Mouse (Mus musculus): ENCODE results near the gene Hck. TPM values are rescaled to one million over a fixed set of nuclear protein-coding genes. Genes with fewer than 3 reads are reported as not detected.
A peak's percentile ranks its signal among the peaks of the same experiment; 100 is the strongest.

The Hck gene
- polyA plus RNA-seq, 2 experiments = 5.9 to 7.8 TPM

GRCm38 (mm10) chr2:153167136-153167535, 58.9 kb downstream of the Hck start:
- DNase-seq (ENCODE audit: low read depth in 3 of 3, low spot score in 3 of 3) (no peak), ATAC-seq (ENCODE audit: insufficient read depth) (no peak)
- Histone ChIP-seq H3K36me3 (replicated peaks; ENCODE audit: control insufficient read depth, insufficient read depth, low read depth) (no peaks in the 10 kb centered on the region; the same call in 1 of the 2 replicates), H3K4me3 (ENCODE audit: insufficient read depth in 1 of 2, low read depth in 2 of 2, low read length in 2 of 2) (no peak overlapping the region), H3K9me3 (ENCODE audit: control insufficient read depth, low read length) (no peaks in the 10 kb centered on the region), H3K9ac (replicated peaks) (no peak overlapping the region), H3K27me3 (ENCODE audit: control insufficient read depth, insufficient read depth, low read length) (no peaks in the 10 kb centered on the region), H3K4me1 (replicated peaks; ENCODE audit: control insufficient read depth in 2 of 2, insufficient read depth in 2 of 2, low read length in 1 of 2) (peaks cover 9 to 32% of the 10 kb centered on the region in 2 experiments), H3K27ac (no peak overlapping the region), H3K4me2 (ENCODE audit: low read depth) (no peak overlapping the region)
- TF ChIP-seq EP300 (IDR thresholded peaks at IDR 0.05; ENCODE audit: low read depth) (no peak), CTCF (IDR thresholded peaks at IDR 0.05; ENCODE audit: low read depth) (no peak)
- 74% methylated on average over 6 of the region's 6 CpGs for WGBS (ENCODE audit: insufficient replicate concordance)

DNA sequence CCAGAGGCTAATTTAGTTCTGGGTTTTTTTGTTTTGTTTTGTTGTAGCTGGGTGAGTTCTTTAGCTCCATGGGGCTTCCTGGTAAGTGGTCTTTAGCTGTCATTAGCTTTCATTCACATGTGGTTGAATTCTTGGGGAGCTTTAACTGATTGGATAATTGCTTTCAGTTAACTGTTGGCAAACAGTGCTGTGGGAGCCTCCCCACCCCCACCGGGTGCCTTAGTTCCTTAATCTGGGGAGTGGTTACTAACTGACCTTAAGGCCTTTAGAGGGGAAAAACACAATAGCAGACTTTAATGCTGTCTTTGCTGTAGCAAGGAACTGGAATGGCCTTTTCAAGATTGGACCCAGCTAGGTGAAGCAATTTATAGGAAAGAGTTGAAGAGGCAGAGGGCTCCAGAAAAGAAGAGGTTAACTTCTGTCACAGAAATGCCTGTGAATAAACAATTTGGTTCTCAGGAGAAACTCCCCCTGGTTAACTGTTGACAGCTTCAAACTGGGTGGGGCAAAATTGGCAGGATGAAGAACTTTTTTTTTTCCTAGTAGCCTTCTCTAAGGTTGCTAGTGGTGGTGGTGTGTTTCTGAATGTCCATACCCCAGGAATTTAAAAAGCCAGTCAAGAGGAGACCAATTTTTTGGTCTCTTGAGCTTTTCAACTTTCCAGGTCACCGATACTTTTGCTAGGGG, 60.0 kb downstream of the Hck start:
- Histone ChIP-seq H3K9ac (replicated peaks) (no peak overlapping the region; the same call in 1 of the 2 replicates), H3K27ac (no peak overlapping the region; the same call in 1 of the 2 replicates), H3K4me3 (ENCODE audit: insufficient read depth in 1 of 2, low read depth in 2 of 2, low read length in 2 of 2) (no peak overlapping the region), H3K9me3 (ENCODE audit: control insufficient read depth, low read length) (no peaks in the 10 kb centered on the region), H3K27me3 (ENCODE audit: control insufficient read depth, insufficient read depth, low read length) (no peaks in the 10 kb centered on the region), H3K4me2 (ENCODE audit: low read depth) (peak overlapping the region; percentile 4; the same call in 1 of the 2 replicates), H3K36me3 (replicated peaks; ENCODE audit: control insufficient read depth, insufficient read depth, low read depth) (no peaks in the 10 kb centered on the region; the same call in 1 of the 2 replicates), H3K4me1 (replicated peaks; ENCODE audit: control insufficient read depth in 2 of 2, insufficient read depth in 2 of 2, low read length in 1 of 2) (peaks cover 6 to 26% of the 10 kb centered on the region in 2 experiments)
- ATAC-seq (ENCODE audit: insufficient read depth) = no peak
- WGBS (ENCODE audit: insufficient replicate concordance) = 32% methylated on average over 2 of the region's 2 CpGs
- no peak for TF ChIP-seq CTCF (IDR thresholded peaks at IDR 0.05; ENCODE audit: low read depth)
- TF ChIP-seq EP300 (IDR thresholded peaks at IDR 0.05; ENCODE audit: low read depth) = no peak
- no peak for DNase-seq (ENCODE audit: low read depth in 3 of 3, low spot score in 3 of 3)

DNA sequence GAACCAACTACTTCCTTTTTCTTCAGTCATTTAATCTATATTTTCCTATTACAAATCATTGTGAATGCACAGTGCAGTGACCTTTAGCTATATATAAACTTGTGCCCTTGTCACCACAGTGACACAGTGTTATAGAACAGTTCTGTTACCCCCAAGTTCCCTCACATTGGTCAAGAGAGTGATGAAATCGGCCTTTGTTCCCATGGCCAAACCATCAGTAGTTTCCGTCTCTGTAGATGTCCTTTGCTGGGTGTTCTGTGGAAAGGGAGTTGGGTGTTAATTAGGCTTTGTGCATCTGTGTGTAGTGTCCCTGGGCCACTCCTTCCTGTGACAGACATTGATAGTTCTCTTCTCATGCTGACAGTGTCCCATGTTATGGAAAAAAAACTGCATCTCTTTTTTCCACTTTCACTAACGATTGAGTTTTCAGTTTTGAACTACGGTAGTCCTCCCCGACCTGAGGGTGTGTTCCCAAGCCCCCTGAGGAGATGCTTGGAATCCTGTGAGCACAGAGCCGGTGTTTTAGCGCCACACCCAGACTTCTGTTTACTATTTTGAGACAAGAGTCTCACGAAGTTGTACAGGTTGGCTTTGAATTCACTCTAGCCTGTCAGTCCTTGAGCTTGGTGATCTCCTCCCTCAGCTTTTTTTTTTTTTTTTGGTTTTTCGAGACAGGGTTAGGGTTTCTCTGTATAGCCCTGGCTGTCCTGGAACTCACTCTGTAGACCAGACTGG, 62.4 kb downstream of the Hck start:
- DNase-seq (ENCODE audit: low read depth in 3 of 3, low spot score in 3 of 3) (peak in 1 of 3 experiments; percentile 38), ATAC-seq (ENCODE audit: insufficient read depth) (peak; percentile 35; the same call in 1 of the 2 replicates)
- H3K4me2 ChIP-seq (ENCODE audit: low read depth) = no peak overlapping the region
- no peak overlapping the region for H3K27ac ChIP-seq
- no peaks in the 10 kb centered on the region for H3K36me3 ChIP-seq (replicated peaks; ENCODE audit: control insufficient read depth, insufficient read depth, low read depth)
- WGBS (ENCODE audit: insufficient replicate concordance) = 71% methylated on average over 9 of the region's 9 CpGs
- H3K9me3 ChIP-seq (ENCODE audit: control insufficient read depth, low read length) = no peaks in the 10 kb centered on the region
- no peaks in the 10 kb centered on the region for H3K27me3 ChIP-seq (ENCODE audit: control insufficient read depth, insufficient read depth, low read length)
- H3K4me1 ChIP-seq (replicated peaks; ENCODE audit: control insufficient read depth in 2 of 2, insufficient read depth in 2 of 2, low read length in 1 of 2) = peaks cover 6 to 26% of the 10 kb centered on the region in 2 experiments
- H3K4me3 ChIP-seq (ENCODE audit: insufficient read depth in 1 of 2, low read depth in 2 of 2, low read length in 2 of 2) = no peak overlapping the region
- no peak overlapping the region for H3K9ac ChIP-seq (replicated peaks)
- TF ChIP-seq CTCF (IDR thresholded peaks at IDR 0.05; ENCODE audit: low read depth) = no peak

DNA sequence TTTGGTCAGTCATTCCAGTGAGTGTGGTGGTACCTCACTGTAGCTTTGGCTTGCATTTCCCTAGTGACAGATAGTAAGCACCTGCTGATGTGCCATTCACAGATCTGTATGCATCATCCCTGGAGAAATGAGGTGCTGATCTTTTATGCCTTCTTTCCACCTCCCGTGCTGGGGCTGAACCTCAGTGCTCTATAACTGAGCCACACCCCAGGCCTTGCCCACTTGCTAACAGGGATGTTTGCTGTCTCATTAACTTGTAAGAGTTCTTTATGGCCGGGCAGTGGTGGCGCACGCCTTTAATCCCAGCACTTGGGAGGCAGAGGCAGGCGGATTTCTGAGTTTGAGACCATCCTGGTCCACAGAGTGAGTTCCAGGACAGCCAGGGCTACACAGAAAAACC, 63.7 kb downstream of the Hck start:
- ATAC-seq (ENCODE audit: insufficient read depth) (no peak), DNase-seq (ENCODE audit: low read depth in 3 of 3, low spot score in 3 of 3) (no peak)
- WGBS (ENCODE audit: insufficient replicate concordance) = 72% methylated on average over 5 of the region's 5 CpGs
- H3K36me3 ChIP-seq (replicated peaks; ENCODE audit: control insufficient read depth, insufficient read depth, low read depth) = no peaks in the 10 kb centered on the region
- no peak overlapping the region for H3K27ac ChIP-seq
- H3K9me3 ChIP-seq (ENCODE audit: control insufficient read depth, low read length) = no peaks in the 10 kb centered on the region
- H3K4me2 ChIP-seq (ENCODE audit: low read depth) = no peak overlapping the region
- no peak for TF ChIP-seq EP300 (IDR thresholded peaks at IDR 0.05; ENCODE audit: low read depth)
- TF ChIP-seq CTCF (IDR thresholded peaks at IDR 0.05; ENCODE audit: low read depth) = no peak
- no peak overlapping the region for H3K4me3 ChIP-seq (ENCODE audit: insufficient read depth in 1 of 2, low read depth in 2 of 2, low read length in 2 of 2)
- no peak overlapping the region for H3K9ac ChIP-seq (replicated peaks)
- H3K4me1 ChIP-seq (replicated peaks; ENCODE audit: control insufficient read depth in 2 of 2, insufficient read depth in 2 of 2, low read length in 1 of 2) = peaks cover 6 to 26% of the 10 kb centered on the region in 2 experiments
- H3K27me3 ChIP-seq (ENCODE audit: control insufficient read depth, insufficient read depth, low read length) = no peaks in the 10 kb centered on the region

GRCm38 (mm10) chr2:153175995-153176570, 67.8 kb downstream of the Hck start:
- WGBS (ENCODE audit: insufficient replicate concordance) = 76% methylated on average over 8 of the region's 8 CpGs
- no peak for DNase-seq (ENCODE audit: low read depth in 3 of 3, low spot score in 3 of 3)

More at GRCm38 (mm10) chr2:153175995-153176570, 67.8 kb downstream of the Hck start:
- Histone ChIP-seq H3K9me3 (ENCODE audit: control insufficient read depth, low read length) (no peaks in the 10 kb centered on the region), H3K4me1 (replicated peaks; ENCODE audit: control insufficient read depth in 2 of 2, insufficient read depth in 2 of 2, low read length in 1 of 2) (peaks cover 0 to 8% of the 10 kb centered on the region in 2 experiments; a peak in 2 of 4 replicates), H3K27me3 (ENCODE audit: control insufficient read depth, insufficient read depth, low read length) (no peaks in the 10 kb centered on the region), H3K4me2 (ENCODE audit: low read depth) (no peak overlapping the region), H3K36me3 (replicated peaks; ENCODE audit: control insufficient read depth, insufficient read depth, low read depth) (peaks cover 14% of the 10 kb centered on the region), H3K27ac (no peak overlapping the region), H3K9ac (replicated peaks) (no peak overlapping the region), H3K4me3 (ENCODE audit: insufficient read depth in 1 of 2, low read depth in 2 of 2, low read length in 2 of 2) (no peak overlapping the region)
- no peak for ATAC-seq (ENCODE audit: insufficient read depth)
- TF ChIP-seq CTCF (IDR thresholded peaks at IDR 0.05; ENCODE audit: low read depth) (no peak), EP300 (IDR thresholded peaks at IDR 0.05; ENCODE audit: low read depth) (no peak)

All from liver, embryonic 14.5 days (tissue).